Mouse (Mus musculus) heart, adult 2 months (tissue): ENCODE data around the gene Vegfa.

Source experiments
- CTCF ChIP-seq: fragments of 200-600 bp; IDR thresholded peaks from 2 replicates; pipeline ENCODE4 v1.8.1; 2022; ENCODE audit warnings: antibody characterized with exemption, mild to moderate bottlenecking, moderate library complexity
- EP300 ChIP-seq: fragments of 200-500 bp; IDR thresholded peaks from 2 replicates; pipeline ENCODE4 v1.6.1; 2011; ENCODE audit warnings: low read depth, low read length, control low read depth; ENCODE audit not compliant: insufficient read depth
- POLR2A ChIP-seq: fragments of 200-500 bp; IDR thresholded peaks from 2 replicates; pipeline ENCODE4 v1.6.1; 2011; ENCODE audit warnings: mild to moderate bottlenecking, low read depth, low read length, control low read depth; ENCODE audit not compliant: insufficient read depth

DNA sequence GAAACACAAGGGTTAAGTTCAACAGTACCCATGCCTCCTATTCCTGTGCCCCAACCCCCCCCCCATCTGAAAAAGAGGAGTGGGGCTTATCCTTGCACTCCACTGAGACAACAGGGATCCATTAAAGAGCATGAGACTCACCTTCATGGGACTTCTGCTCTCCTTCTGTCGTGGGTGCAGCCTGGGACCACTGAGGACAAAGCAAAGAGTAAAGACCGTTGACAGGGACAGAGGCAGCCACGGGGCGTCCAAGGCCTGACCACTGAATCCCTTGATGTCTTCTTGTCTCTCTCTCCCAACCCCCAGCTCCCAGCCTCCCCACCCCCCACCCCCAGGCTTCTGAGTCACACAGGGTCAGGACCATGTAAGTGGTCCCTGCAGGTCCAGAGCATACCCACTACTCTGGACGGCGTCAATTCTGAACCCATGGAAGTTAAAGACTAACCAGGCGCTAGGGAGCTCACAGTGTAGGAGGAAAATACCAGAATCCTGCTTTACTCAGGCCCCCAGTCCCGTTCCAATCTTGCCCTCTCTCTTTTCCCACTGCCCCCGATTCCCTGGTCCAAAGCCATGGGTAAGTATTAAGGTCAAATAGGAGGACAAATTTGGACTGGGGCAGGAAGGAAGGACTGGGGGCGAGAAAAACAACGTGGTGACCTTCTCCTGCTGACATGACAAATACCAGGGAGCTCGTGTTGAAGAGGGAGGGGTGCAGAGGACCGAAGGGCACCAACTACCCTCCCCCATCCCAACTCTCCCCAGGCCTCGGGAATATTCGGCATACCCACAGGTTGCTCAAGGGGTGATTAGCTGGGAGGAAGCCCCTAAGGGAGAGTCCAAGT lies 3.7 kb downstream of the Vegfa start:
- TF ChIP-seq CTCF (no peak), POLR2A (no peak), EP300 (no peak)
